Mouse (Mus musculus): ENCODE measurements around the gene Tsx. TPM values are rescaled to one million over a fixed set of nuclear protein-coding genes. Genes with fewer than 3 reads are reported as not detected.

The Tsx gene
- polyA plus RNA-seq, 1 experiment from 2014 or later: 0.61 TPM

Other genes with a start within 250 kb of the Tsx start
- 2.6 and 2.7 TPM in 2 replicates for gene Nap1l2, start 227.8 kb upstream of the Tsx start, polyA plus RNA-seq (2015; fragmentation: Nextera tagmentation; extraction: Ambion mirVana)
- not detected in 2 replicates for gene Cdx4, start 93.1 kb upstream of the Tsx start, polyA plus RNA-seq (2015; fragmentation: Nextera tagmentation; extraction: Ambion mirVana)
- gene Chic1, start 58.0 kb upstream of the Tsx start, polyA plus RNA-seq (2015; fragmentation: Nextera tagmentation; extraction: Ambion mirVana): 3.8 TPM in 2 replicates
- gene Gm26992, start 7.5 kb downstream of the Tsx start, polyA plus RNA-seq (2015; fragmentation: Nextera tagmentation; extraction: Ambion mirVana): not detected in 2 replicates
- gene Zcchc13, start 216.1 kb downstream of the Tsx start, polyA plus RNA-seq (2015; fragmentation: Nextera tagmentation; extraction: Ambion mirVana): not detected in 2 replicates

Measured in limb, embryonic 13.5 days (tissue).